Mouse (Mus musculus) limb, embryonic 14.5 days (tissue): ENCODE results near the gene Tnfrsf11a. TPM values are rescaled to one million over a fixed set of nuclear protein-coding genes. Genes with fewer than 3 reads are reported as not detected.
A peak's percentile ranks its signal among the peaks of the same experiment; 100 is the strongest.

Source experiments
- ATAC-seq: fragments of 200-750 bp; cut with Nextera tagmentation; 2 replicates; pipeline ENCODE4 v1.8.0; 2017; ENCODE audit warnings: low read depth, moderate number of reproducible peaks, moderate TSS enrichment; ENCODE audit not compliant: low FRiP score
- DNase-seq: peaks from one replicate; pipeline ENCODE4 v3.0.0-alpha.2; 2015; ENCODE audit warnings: low spot score
- H3K27ac ChIP-seq: fragments of 300-500 bp; sonication (generic); replicated peaks from 2 replicates; pipeline ENCODE4 v1.5.1; 2014; ENCODE audit warnings: low read depth, mild to moderate bottlenecking, low read length, moderate library complexity, mixed read lengths
- H3K27me3 ChIP-seq: fragments of 300-500 bp; sonication (generic); 2 replicates; pipeline ENCODE4 v1.6.1; 2014; ENCODE audit warnings: low read length, mixed read lengths; ENCODE audit not compliant: control insufficient read depth, insufficient read depth
- H3K36me3 ChIP-seq: fragments of 300-500 bp; sonication (generic); 2 replicates; pipeline ENCODE4 v1.6.1; 2014; ENCODE audit warnings: mild to moderate bottlenecking, low read length, moderate library complexity, mixed read lengths; ENCODE audit not compliant: control insufficient read depth, insufficient read depth
- H3K4me1 ChIP-seq: fragments of 300-500 bp; sonication (generic); 2 replicates; pipeline ENCODE4 v1.6.1; 2014; ENCODE audit warnings: antibody characterized with exemption, low read length, mixed read lengths; ENCODE audit not compliant: control insufficient read depth, insufficient read depth
- H3K4me2 ChIP-seq: fragments of 300-500 bp; sonication (generic); replicated peaks from 2 replicates; pipeline ENCODE4 v1.6.1; 2014; ENCODE audit warnings: low read depth, mild to moderate bottlenecking, low read length, moderate library complexity; ENCODE audit not compliant: severe bottlenecking
- H3K4me3 ChIP-seq: fragments of 300-500 bp; sonication (generic); replicated peaks from 2 replicates; pipeline ENCODE4 v1.5.1; 2014; ENCODE audit warnings: low read length
- H3K9ac ChIP-seq: fragments of 300-500 bp; sonication (generic); 2 replicates; pipeline ENCODE4 v1.6.1; 2014; ENCODE audit warnings: mild to moderate bottlenecking, low read depth, low read length, moderate library complexity; ENCODE audit not compliant: severe bottlenecking
- H3K9me3 ChIP-seq: fragments of 300-500 bp; sonication (generic); 2 replicates; pipeline ENCODE4 v1.6.1; 2016; ENCODE audit warnings: low read length; ENCODE audit not compliant: control insufficient read depth
- POLR2A ChIP-seq: fragments of 200-500 bp; IDR thresholded peaks from 2 replicates; pipeline ENCODE4 v1.8.0; 2012; ENCODE audit warnings: inconsistent platforms, mild to moderate bottlenecking, moderate library complexity, borderline replicate concordance; ENCODE audit not compliant: insufficient read depth, insufficient read length; ENCODE audit errors: extremely low read depth
- WGBS: fragments of 180-500 bp; shearing (Covaris S2); extraction: QIAGEN DNeasy Blood & Tissue Kit; methylation state at CpG from one replicate; pipeline ENCODE4 v1.1.7; 2014; 5-methylcytosine and 5-hydroxymethylcytosine counted together
- polyA plus RNA-seq, 2 experiments: library from polyadenylated mRNA; depleted of rRNA in 1 of 2; stranded (reverse) in 1 of 2; unstranded in 1 of 2; fragments of >200 nt; fragmentation: Nextera tagmentation in 1 of 2; extraction: Ambion mirVana in 1 of 2; gene quantifications; 2 replicates each; pipeline versions ENCODE4 v1.2.1 to v1.2.3; 2012 to 2014

Tnfrsf11a gene
- polyA plus RNA-seq, 2 experiments, result 1.6 to 1.8 TPM

- no peak overlapping the region for H3K4me2 ChIP-seq
- H3K27ac ChIP-seq, result no peak overlapping the region
Observed at GRCm38 (mm10) chr1:105819740-105820139, 39.2 kb downstream of the Tnfrsf11a start.

GRCm38 (mm10) chr1:105824356-105824755 lies 43.8 kb downstream of the Tnfrsf11a start:
- Histone ChIP-seq H3K27me3 (no peaks in the 10 kb centered on the region), H3K4me2 (no peak overlapping the region), H3K9ac (no peak overlapping the region), H3K4me3 (no peak overlapping the region), H3K9me3 (no peaks in the 10 kb centered on the region), H3K4me1 (no peaks in the 10 kb centered on the region), H3K27ac (no peak overlapping the region), H3K36me3 (no peaks in the 10 kb centered on the region)
- ATAC-seq (no peak), DNase-seq (no peak)
- 97% methylated on average over 4 of the region's 4 CpGs for WGBS
- TF ChIP-seq POLR2A, result no peak

More at GRCm38 (mm10) chr1:105819740-105820139, 39.2 kb downstream of the Tnfrsf11a start:
- Histone ChIP-seq H3K4me3 (no peak overlapping the region), H3K9me3 (no peaks in the 10 kb centered on the region), H3K36me3 (no peaks in the 10 kb centered on the region), H3K4me1 (peaks cover under 1% of the 10 kb centered on the region; the same call in 1 of the 2 replicates), H3K27me3 (no peaks in the 10 kb centered on the region), H3K9ac (no peak overlapping the region)
- WGBS, result 51% methylated on average over 7 of the region's 7 CpGs
- peak; percentile 41 for ATAC-seq
- no peak for TF ChIP-seq POLR2A
- no peak for DNase-seq

GRCm38 (mm10) chr1:105824980-105825379 lies 44.5 kb downstream of the Tnfrsf11a start:
- Histone ChIP-seq H3K4me2 (no peak overlapping the region), H3K27ac (no peak overlapping the region), H3K4me3 (no peak overlapping the region), H3K9me3 (no peaks in the 10 kb centered on the region), H3K4me1 (no peaks in the 10 kb centered on the region), H3K27me3 (no peaks in the 10 kb centered on the region), H3K9ac (no peak overlapping the region), H3K36me3 (no peaks in the 10 kb centered on the region)
- no peak for TF ChIP-seq POLR2A
- ATAC-seq, result no peak
- WGBS, result 69% methylated on average over 4 of the region's 4 CpGs
- no peak for DNase-seq

- no peak overlapping the region for H3K27ac ChIP-seq
- no peak for TF ChIP-seq POLR2A
- H3K4me1 ChIP-seq, result no peaks in the 10 kb centered on the region
- DNase-seq, result no peak
- no peak for ATAC-seq
- no peak overlapping the region for H3K4me3 ChIP-seq
- H3K27me3 ChIP-seq, result no peaks in the 10 kb centered on the region
- H3K9me3 ChIP-seq, result no peaks in the 10 kb centered on the region
- WGBS, result 88% methylated on average over 7 of the region's 7 CpGs
- H3K4me2 ChIP-seq, result no peak overlapping the region
- H3K36me3 ChIP-seq, result no peaks in the 10 kb centered on the region
- no peak overlapping the region for H3K9ac ChIP-seq
Observed at GRCm38 (mm10) chr1:105827374-105827773, 46.9 kb downstream of the Tnfrsf11a start.

- ATAC-seq, result no peak
- DNase-seq, result no peak
Observed at GRCm38 (mm10) chr1:105827786-105828345, 47.3 kb downstream of the Tnfrsf11a start.

GRCm38 (mm10) chr1:105829171-105829570 lies 48.7 kb downstream of the Tnfrsf11a start:
- ATAC-seq (no peak), DNase-seq (no peak)
- TF ChIP-seq POLR2A, result no peak
- Histone ChIP-seq H3K4me2 (no peak overlapping the region), H3K9me3 (no peaks in the 10 kb centered on the region), H3K36me3 (no peaks in the 10 kb centered on the region), H3K4me1 (no peaks in the 10 kb centered on the region), H3K27ac (no peak overlapping the region), H3K27me3 (no peaks in the 10 kb centered on the region), H3K9ac (no peak overlapping the region), H3K4me3 (no peak overlapping the region)
- WGBS, result 83% methylated on average over 5 of the region's 5 CpGs

More at GRCm38 (mm10) chr1:105827786-105828345, 47.3 kb downstream of the Tnfrsf11a start:
- no peak overlapping the region for H3K4me2 ChIP-seq
- 87% methylated on average over 8 of the region's 8 CpGs for WGBS
- H3K4me1 ChIP-seq, result no peaks in the 10 kb centered on the region
- TF ChIP-seq POLR2A, result no peak
- H3K9ac ChIP-seq, result no peak overlapping the region
- no peaks in the 10 kb centered on the region for H3K9me3 ChIP-seq
- H3K36me3 ChIP-seq, result no peaks in the 10 kb centered on the region
- no peaks in the 10 kb centered on the region for H3K27me3 ChIP-seq
- H3K4me3 ChIP-seq, result no peak overlapping the region
- H3K27ac ChIP-seq, result no peak overlapping the region
